Mouse (Mus musculus): ENCODE results near the gene Racgap1.

- no peak for TF ChIP-seq CTCF (IDR thresholded peaks at IDR 0.05)
- TF ChIP-seq EP300 (IDR thresholded peaks at IDR 0.05), result no peak
Measured at GRCm38 (mm10) chr15:99585741-99586140, 65.7 kb downstream of the Racgap1 start.

All from lung, postnatal 0 days (tissue).